Mouse (Mus musculus) heart, postnatal 0 days (tissue): Measurements from ENCODE around the gene Vmn2r90.
"Not testable (repeated sequence)": the region's sequence is repeated elsewhere in the genome, so short reads cannot be mapped to it uniquely, and the experiment has no call there.

ENCODE experiments used
- CTCF ChIP-seq: IDR thresholded peaks from 2 replicates; pipeline ENCODE4 v1.5.1; 2016; ENCODE audit warnings: antibody characterized with exemption, control low read depth, low read depth
- EP300 ChIP-seq: IDR thresholded peaks from 2 replicates; pipeline ENCODE4 v1.6.1; 2016; ENCODE audit warnings: antibody characterized with exemption, low read depth

GRCm38 (mm10) chr17:17739300-17739699 lies 35.8 kb downstream of the Vmn2r90 start:
- not testable (repeated sequence) for TF ChIP-seq CTCF, EP300
